Mouse (Mus musculus) cerebellum, adult 2 months (tissue): ENCODE results near the gene Col6a6.

Experiments
- CTCF ChIP-seq: fragments of 200-500 bp; IDR thresholded peaks from 2 replicates; pipeline ENCODE4 v1.5.1; 2011; ENCODE audit warnings: low read depth, mild to moderate bottlenecking, control low read depth, low read length, moderate library complexity, borderline replicate concordance; ENCODE audit not compliant: insufficient read depth
- POLR2A ChIP-seq: fragments of 200-500 bp; IDR thresholded peaks from 2 replicates; pipeline ENCODE4 v1.6.1; 2011; ENCODE audit warnings: low read length, control low read depth, borderline replicate concordance; ENCODE audit not compliant: insufficient read depth

DNA sequence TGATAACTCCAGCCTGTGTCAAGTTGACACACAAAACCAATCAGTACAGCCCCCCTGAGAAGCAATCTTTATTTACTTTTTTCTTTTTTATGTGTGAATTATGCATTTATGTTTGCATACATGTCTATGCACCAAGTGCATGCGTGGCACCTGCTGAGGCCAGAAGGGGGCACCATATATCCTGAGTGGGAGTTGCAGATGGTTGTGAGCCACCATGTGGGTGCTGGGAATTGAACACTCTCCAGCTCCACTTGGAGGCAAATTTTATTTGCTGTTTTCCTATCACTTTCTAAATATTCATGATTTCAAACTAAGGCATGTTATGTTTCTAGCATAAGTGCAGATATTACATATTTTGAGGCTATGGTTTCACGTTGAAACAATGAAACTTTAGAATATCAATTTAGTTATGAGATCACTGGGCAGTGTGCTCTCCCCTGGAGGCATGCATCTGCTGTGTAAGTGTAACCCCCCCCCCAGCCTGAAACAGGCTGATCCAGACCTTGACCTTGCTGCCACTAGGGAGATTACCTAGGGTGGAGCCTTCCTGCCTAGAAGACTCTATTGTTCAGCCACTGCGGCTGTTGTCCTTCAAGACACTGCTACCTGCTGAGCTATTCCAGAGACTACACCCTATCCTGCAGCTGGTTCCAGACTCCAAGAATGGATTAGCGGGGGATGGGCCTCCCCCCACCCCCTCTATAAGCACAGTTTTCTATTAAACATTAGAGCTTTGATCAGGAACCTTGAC, 10.6 kb upstream of the Col6a6 start:
- TF ChIP-seq POLR2A = no peak
- no peak for TF ChIP-seq CTCF
